ENCODE assay signal across 15 mouse cellular contexts in the genomic region with DNA sequence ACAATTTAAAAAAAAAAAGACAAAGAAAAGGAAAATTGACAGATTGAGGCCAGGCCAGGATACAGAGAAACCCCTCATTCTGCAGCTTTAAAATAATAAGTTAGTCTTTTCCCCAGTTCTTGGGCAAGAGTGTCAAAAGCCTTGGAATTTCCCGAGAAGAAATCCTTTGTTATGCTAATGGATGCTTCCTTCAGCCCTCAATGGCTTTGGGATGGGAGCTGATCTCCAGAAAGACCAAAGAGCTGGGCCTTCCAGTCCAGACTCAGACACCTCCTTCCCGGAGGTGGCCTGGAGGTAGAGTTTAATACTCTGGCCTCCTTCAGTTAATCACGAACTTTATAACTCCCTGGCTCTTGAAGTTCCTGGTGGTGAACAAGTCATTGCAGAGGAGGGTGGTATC. TPM values are rescaled to one million over a fixed set of nuclear protein-coding genes. Genes with fewer than 3 reads are reported as not detected.
A peak's percentile ranks its signal among the peaks of the same experiment; 100 is the strongest.
DNase-seq lines count a peak whose midpoint lies in the region; ATAC-seq and TF ChIP-seq lines count a peak whose summit lies in the region.
"Had no signal": no experiment of that assay in that cellular context is flagged by ENCODE, and none has a peak within 500 bp of the region (broad histone marks: within the 10 kb centered on the region; RNA-seq: fewer than 3 reads in every experiment).

No protein-coding gene starts in this region.

- TF ChIP-seq CTCF in testis, adult 2 months (IDR thresholded peaks at IDR 0.05; ENCODE audit: control insufficient read depth, insufficient read depth, insufficient replicate concordance, low read depth, low read length) = no peak
- TF ChIP-seq CTCF in small intestine, adult 2 months (IDR thresholded peaks at IDR 0.05; ENCODE audit: extremely low read depth, insufficient read length, insufficient replicate concordance, low read depth, low read length) = no peak

- no peak overlapping the region for H3K9ac ChIP-seq in hindbrain, embryonic 12.5 days
- H3K9ac ChIP-seq in forebrain, embryonic 15.5 days (replicated peaks) = no peak overlapping the region
- H3K9ac ChIP-seq: liver, embryonic 14.5 days had no signal

- no peak for TF ChIP-seq POLR2A in testis, adult 2 months (IDR thresholded peaks at IDR 0.05; ENCODE audit: control insufficient read depth, low read depth, low read length)
- TF ChIP-seq POLR2A in small intestine, adult 2 months (IDR thresholded peaks at IDR 0.05; ENCODE audit: low read depth, low read length) = no peak

- WGBS in hindbrain, embryonic 10.5 days = 12% methylated on average over 3 of the region's 3 CpGs
- WGBS in hindbrain, embryonic 12.5 days = 12% methylated on average over 3 of the region's 3 CpGs
- 5% methylated on average over 3 of the region's 3 CpGs for WGBS in forebrain, embryonic 15.5 days
- 50% methylated on average over 3 of the region's 3 CpGs for WGBS in small intestine, adult 2 months

- DNase-seq in hindbrain, embryonic 10.5 days (ENCODE audit: low spot score) = no peak
- DNase-seq in testis, postnatal 14 days (ENCODE audit: low spot score) = no peak
- no peak for DNase-seq in adrenal gland, adult (ENCODE audit: inconsistent age in 2 of 2, low spot score in 1 of 2)
- no peak for DNase-seq in MN1 (ENCODE audit: low spot score)
- DNase-seq: cerebellum, adult 11 months; thymus, adult 18-20 months had no signal

- no peak overlapping the region for H3K4me2 ChIP-seq in hindbrain, embryonic 12.5 days (replicated peaks)
- H3K4me2 ChIP-seq in forebrain, embryonic 15.5 days (replicated peaks) = no peak overlapping the region

- H3K4me1 ChIP-seq in hindbrain, embryonic 10.5 days (replicated peaks) = peaks cover 42% of the 10 kb centered on the region
- peaks cover 20% of the 10 kb centered on the region for H3K4me1 ChIP-seq in hindbrain, embryonic 12.5 days
- peaks cover 5% of the 10 kb centered on the region for H3K4me1 ChIP-seq in testis, adult 2 months (ENCODE audit: control insufficient read depth, insufficient read depth, low read length)
- peaks cover 22% of the 10 kb centered on the region for H3K4me1 ChIP-seq in forebrain, embryonic 15.5 days
- no peaks in the 10 kb centered on the region for H3K4me1 ChIP-seq in small intestine, adult 2 months (ENCODE audit: control insufficient read depth, insufficient read depth, insufficient read length, low read length)

- H3K27ac ChIP-seq in hindbrain, embryonic 10.5 days = peak overlapping the region; percentile 59; the same call in 1 of the 2 replicates
- H3K27ac ChIP-seq in hindbrain, embryonic 12.5 days = no peak overlapping the region
- peak overlapping the region; percentile 4; the same call in 1 of the 2 replicates for H3K27ac ChIP-seq in testis, adult 2 months (ENCODE audit: control insufficient read depth, insufficient read depth, low read depth, low read length)
- peak overlapping the region; percentile 39 for H3K27ac ChIP-seq in forebrain, embryonic 15.5 days (replicated peaks)
- peak overlapping the region; percentile 9; the same call in 1 of the 2 replicates for H3K27ac ChIP-seq in small intestine, adult 2 months (ENCODE audit: insufficient read depth, low read depth, low read length)
- H3K27ac ChIP-seq: liver, embryonic 14.5 days; macrophage had no signal

- H3K27me3 ChIP-seq in hindbrain, embryonic 10.5 days (ENCODE audit: insufficient read depth, poor library complexity, severe bottlenecking) = peaks cover 6% of the 10 kb centered on the region; the same call in 1 of the 2 replicates
- H3K27me3 ChIP-seq in hindbrain, embryonic 12.5 days = no peaks in the 10 kb centered on the region
- H3K27me3 ChIP-seq in testis, adult 2 months (ENCODE audit: control insufficient read depth, insufficient read depth, low read length) = no peaks in the 10 kb centered on the region
- no peaks in the 10 kb centered on the region for H3K27me3 ChIP-seq in forebrain, embryonic 15.5 days
- H3K27me3 ChIP-seq in small intestine, adult 2 months (ENCODE audit: control insufficient read depth, insufficient read depth, low read length) = no peaks in the 10 kb centered on the region

- no peaks in the 10 kb centered on the region for H3K9me3 ChIP-seq in hindbrain, embryonic 10.5 days
- H3K9me3 ChIP-seq in hindbrain, embryonic 12.5 days (replicated peaks) = no peaks in the 10 kb centered on the region
- no peaks in the 10 kb centered on the region for H3K9me3 ChIP-seq in forebrain, embryonic 15.5 days

- no peaks in the 10 kb centered on the region for H3K36me3 ChIP-seq in hindbrain, embryonic 10.5 days
- no peaks in the 10 kb centered on the region for H3K36me3 ChIP-seq in hindbrain, embryonic 12.5 days
- H3K36me3 ChIP-seq in testis, adult 2 months (ENCODE audit: control insufficient read depth, insufficient read depth, low read length) = no peaks in the 10 kb centered on the region
- no peaks in the 10 kb centered on the region for H3K36me3 ChIP-seq in forebrain, embryonic 15.5 days
- no peaks in the 10 kb centered on the region for H3K36me3 ChIP-seq in small intestine, adult 2 months (ENCODE audit: control insufficient read depth, insufficient read depth, low read length)

- no peak for ATAC-seq in hindbrain, embryonic 12.5 days (ENCODE audit: low FRiP score)
- ATAC-seq in forebrain, embryonic 15.5 days (replicated peaks) = no peak
- ATAC-seq: CD4-positive, CD25-positive, alpha-beta regulatory T cell, adult 4 months had no signal

- H3K4me3 ChIP-seq in hindbrain, embryonic 10.5 days = no peak overlapping the region
- H3K4me3 ChIP-seq in hindbrain, embryonic 12.5 days = no peak overlapping the region
- peak overlapping the region; percentile 14 for H3K4me3 ChIP-seq in testis, adult 2 months (ENCODE audit: control insufficient read depth, low read depth, low read length)
- H3K4me3 ChIP-seq in forebrain, embryonic 15.5 days = no peak overlapping the region
- H3K4me3 ChIP-seq in small intestine, adult 2 months (ENCODE audit: low read depth, low read length) = no peak overlapping the region

RNA-seq across cellular contexts. Expression of gene Lrrc74a, which starts 36.8 kb away (rescaled TPM):
- not detected in 2 replicates for polyA plus RNA-seq in hindbrain, embryonic 10.5 days (2016; fragmentation: Nextera tagmentation; extraction: Ambion mirVana)
- polyA plus RNA-seq in hindbrain, embryonic 12.5 days (2016; fragmentation: Nextera tagmentation; extraction: Ambion mirVana) = not detected in 2 replicates
- 75.3 and 76.4 TPM in 2 replicates for polyA plus RNA-seq in testis, adult 2 months (2012; rRNA removed)
- polyA plus RNA-seq in forebrain, embryonic 15.5 days (2015; fragmentation: Nextera tagmentation; extraction: Ambion mirVana) = not detected in 2 replicates
- not detected in 2 replicates for polyA plus RNA-seq in small intestine, adult 2 months (2012; rRNA removed)
- polyA plus RNA-seq: CD4-positive, CD25-positive, alpha-beta regulatory T cell, adult 4 months; heart, embryonic 16.5 days; liver, embryonic 14.5 days; macrophage; spleen, adult 2 months had no signal

RNA-seq across cellular contexts. Expression of gene Angel1, which starts 44.7 kb away (rescaled TPM):
- 14.7 and 14.8 TPM in 2 replicates for polyA plus RNA-seq in hindbrain, embryonic 10.5 days (2016; fragmentation: Nextera tagmentation; extraction: Ambion mirVana)
- polyA plus RNA-seq in hindbrain, embryonic 12.5 days (2016; fragmentation: Nextera tagmentation; extraction: Ambion mirVana) = 15.8 and 17.0 TPM in 2 replicates
- 188 and 191 TPM in 2 replicates for polyA plus RNA-seq in testis, adult 2 months (2012; rRNA removed)
- polyA plus RNA-seq in forebrain, embryonic 15.5 days (2015; fragmentation: Nextera tagmentation; extraction: Ambion mirVana) = 10.6 and 10.7 TPM in 2 replicates
- polyA plus RNA-seq in small intestine, adult 2 months (2012; rRNA removed) = 2.0 and 2.4 TPM in 2 replicates

Comparison
In these comparisons a context has a peak if more than half of its experiments do, and no peak if none do; other contexts are left out.
1. RNA of gene Lrrc74a, which starts 36.8 kb away (polyA plus RNA-seq): 75.3 to 76.4 TPM in testis, adult 2 months; not detected in forebrain, embryonic 15.5 days, not detected in hindbrain, embryonic 10.5 days, not detected in hindbrain, embryonic 12.5 days and not detected in small intestine, adult 2 months; every median in the first group is over 10 times any median in the second.
2. RNA of gene Angel1, which starts 44.7 kb away (polyA plus RNA-seq): 188 to 191 TPM in testis, adult 2 months; 15.8 to 17.0 TPM in hindbrain, embryonic 12.5 days, 14.7 to 14.8 TPM in hindbrain, embryonic 10.5 days, 10.6 to 10.7 TPM in forebrain, embryonic 15.5 days and 2.0 to 2.4 TPM in small intestine, adult 2 months; every median in the first group is over 10 times any median in the second.